Mouse (Mus musculus) megakaryocyte, adult 5-6 weeks (primary cell): ENCODE data around the gene Atg13. TPM values are rescaled to one million over a fixed set of nuclear protein-coding genes. Genes with fewer than 3 reads are reported as not detected.

ENCODE experiments used
- ATAC-seq: 2 replicates; pipeline ENCODE4 v1.8.0; 2016; ENCODE audit warnings: mild to moderate bottlenecking, inconsistent platforms; ENCODE audit not compliant: poor library complexity, severe bottlenecking
- total RNA-seq, 2 experiments: library from RNA; stranded (forward) in 1 of 2; stranded (reverse) in 1 of 2; fragments of 153-499, 151-499 nt in 1 of 2; fragments of 221-1000, 200-1000 nt in 1 of 2; gene quantifications; 2 replicates each; pipeline versions ENCODE4 v1.2.3 to v1.2.4; 2015 to 2017

Gene Atg13
- total RNA-seq, 2 experiments from 2014 or later, result 7.8 to 25.0 TPM

DNA sequence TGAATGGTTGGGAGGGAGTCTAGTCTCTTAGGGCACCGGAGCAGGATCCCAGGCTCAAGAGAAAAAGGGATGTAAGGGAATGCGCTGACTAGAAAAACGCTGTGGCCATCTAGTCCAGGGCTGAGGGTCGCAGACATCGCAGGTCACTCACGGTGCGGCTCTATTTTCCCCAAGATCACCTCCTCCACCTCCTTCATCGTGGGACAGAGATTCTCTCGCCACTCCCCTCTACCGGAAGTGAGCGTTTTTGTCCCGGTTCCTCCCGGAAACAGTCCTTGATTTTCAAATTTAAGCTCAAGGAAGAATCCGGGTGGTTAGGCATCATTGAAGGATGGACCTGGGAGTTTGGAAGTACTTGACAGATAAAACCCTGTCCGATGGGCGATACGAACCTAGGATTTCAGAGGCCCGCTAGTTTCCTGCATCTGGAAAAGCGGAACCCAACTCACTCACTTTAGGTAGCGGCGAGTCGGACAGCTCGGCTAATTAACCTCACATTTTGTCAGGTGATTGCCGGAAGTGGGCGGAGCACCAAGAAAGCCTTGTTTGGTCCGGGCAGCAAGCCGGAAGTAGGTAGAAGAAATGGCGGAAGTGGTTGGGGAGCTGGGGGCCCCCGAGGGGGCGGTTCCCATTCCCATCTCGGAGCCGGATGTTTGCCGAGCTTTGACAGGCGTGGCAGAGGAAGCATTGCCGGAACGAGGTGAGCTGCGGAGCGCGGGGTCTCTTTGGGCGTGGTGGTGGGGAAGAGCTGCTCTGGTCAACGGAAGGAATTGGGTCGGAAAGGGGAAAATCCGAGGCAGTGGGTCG is 60.6 kb downstream of the Atg13 start, which contains the start of the genes Zfp408 and Arhgap1:
Zfp408 (minus strand) TSS at position 239 of the 807 bp plus-strand sequence.
Arhgap1 (plus strand) TSS at position 308 of the 807 bp plus-strand sequence.
- ATAC-seq, result peak; percentile 89

- ATAC-seq, result no peak
These were observed 61.2 kb downstream of the Atg13 start for GRCm38 (mm10) chr2:91649152-91649551.

DNA sequence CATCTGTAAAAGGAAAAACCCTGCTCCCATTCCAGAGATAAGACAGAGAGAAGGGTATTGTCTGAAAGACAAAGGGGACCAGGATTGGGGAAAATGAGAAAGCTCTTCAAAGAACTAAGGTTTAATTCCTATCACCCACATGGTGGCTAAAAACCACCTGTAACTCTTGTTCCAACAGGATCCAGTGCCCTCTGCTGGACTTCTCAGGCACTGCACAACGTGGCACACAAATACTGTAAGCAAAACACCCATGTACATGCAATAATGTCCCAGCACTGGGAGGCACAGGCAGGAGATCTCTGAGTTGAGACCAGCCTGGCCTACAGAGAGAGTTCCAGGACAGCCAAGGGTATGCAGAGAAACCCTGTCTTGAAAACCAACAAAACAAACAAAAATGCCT is 63.6 kb downstream of the Atg13 start:
- no peak for ATAC-seq

GRCm38 (mm10) chr2:91645811-91646210 is 64.6 kb downstream of the Atg13 start:
- peak; percentile 34 for ATAC-seq

- ATAC-seq, result no peak
These were observed 65.0 kb downstream of the Atg13 start for GRCm38 (mm10) chr2:91645354-91645753.

DNA sequence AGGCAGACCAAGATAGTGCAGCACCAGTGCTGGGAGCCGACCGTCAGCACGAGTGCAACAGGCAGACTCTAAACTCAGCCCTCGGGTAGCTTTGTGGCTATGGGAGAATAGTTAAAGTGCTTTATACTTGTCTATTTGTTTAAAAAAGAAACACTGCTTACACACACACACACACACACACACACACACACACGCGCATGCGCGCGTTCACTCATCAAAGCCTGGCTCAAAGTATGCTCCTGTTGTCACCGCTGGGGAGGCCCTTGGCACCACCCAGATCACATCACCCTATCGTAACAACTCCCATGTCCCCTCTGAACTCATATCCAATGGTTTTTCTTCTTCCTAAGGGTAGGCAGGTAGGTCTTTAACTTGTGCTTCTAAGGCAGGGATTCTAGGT is 66.4 kb downstream of the Atg13 start:
- no peak for ATAC-seq

GRCm38 (mm10) chr2:91642825-91643415 is 67.5 kb downstream of the Atg13 start:
- no peak for ATAC-seq

DNA sequence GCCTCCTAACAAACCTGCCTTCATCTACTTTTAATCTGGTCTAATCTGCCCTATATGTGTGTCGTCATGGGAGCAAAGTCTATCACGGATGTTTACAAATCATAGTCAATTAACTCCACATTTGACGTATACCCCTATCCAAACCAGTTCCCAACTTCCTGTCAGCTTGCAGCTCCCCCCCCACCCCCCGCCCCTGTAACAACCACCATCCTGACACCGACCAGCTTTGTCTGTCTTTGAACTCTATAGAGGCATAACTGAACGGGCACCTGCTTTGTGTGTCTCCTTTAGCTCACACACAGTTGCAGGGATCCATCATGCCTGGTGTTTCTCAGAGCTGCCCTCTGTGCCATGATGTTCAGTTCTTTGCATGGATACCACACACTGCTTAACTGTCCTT is 71.4 kb downstream of the Atg13 start:
- ATAC-seq, result no peak

DNA sequence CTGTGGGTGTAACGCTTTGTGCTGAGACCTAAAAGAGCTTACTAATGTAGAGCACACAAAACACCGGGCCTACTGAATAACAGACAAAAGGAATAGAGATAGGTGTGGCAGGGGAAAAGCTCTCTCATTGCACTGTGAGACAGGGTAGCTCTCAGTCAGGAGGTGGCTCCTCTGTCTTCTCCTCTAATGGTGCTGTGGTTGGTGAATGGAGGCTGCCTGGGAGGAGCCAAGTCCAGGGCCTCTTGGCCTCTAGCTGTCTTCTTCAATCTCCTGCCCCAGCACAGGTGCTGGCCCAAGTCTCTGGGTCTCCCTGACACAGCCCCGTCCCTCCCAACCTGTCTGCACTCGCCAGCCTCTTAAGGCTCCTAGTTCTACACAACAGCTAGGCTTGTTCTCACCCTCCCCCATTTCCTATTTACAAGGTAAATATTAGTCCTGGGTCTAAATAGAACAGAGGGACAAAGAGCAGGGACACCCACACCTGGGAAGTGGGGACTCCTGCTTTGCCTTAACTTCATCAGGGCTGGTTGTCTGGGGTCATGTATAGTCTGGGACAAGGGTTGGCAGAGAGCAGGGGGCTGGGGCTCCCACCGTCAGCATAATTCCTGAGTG is 73.5 kb downstream of the Atg13 start:
- ATAC-seq, result no peak

DNA sequence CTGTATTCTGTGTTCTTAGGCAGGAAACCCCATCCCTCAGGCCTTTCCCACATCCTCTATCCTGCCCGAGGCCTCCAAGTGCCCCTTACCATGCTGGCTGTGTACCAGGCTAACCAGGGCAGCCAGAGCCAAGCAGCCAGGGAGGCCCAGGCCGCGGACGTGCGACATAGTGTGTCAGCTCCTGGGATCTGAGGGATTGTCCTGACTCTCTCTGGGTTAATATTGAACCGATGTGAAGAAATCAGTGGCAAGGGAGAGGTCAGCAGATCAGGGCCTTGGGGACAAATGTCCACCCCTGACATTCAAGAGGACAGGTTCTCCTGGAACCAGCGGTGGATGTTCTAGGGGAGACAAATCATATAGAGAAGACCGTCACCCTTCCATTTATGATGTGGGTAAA is 74.1 kb downstream of the Atg13 start, which contains the start of gene F2:
F2 (minus strand) TSS at position 186 of the 400 bp plus-strand sequence.
- no peak for ATAC-seq

DNA sequence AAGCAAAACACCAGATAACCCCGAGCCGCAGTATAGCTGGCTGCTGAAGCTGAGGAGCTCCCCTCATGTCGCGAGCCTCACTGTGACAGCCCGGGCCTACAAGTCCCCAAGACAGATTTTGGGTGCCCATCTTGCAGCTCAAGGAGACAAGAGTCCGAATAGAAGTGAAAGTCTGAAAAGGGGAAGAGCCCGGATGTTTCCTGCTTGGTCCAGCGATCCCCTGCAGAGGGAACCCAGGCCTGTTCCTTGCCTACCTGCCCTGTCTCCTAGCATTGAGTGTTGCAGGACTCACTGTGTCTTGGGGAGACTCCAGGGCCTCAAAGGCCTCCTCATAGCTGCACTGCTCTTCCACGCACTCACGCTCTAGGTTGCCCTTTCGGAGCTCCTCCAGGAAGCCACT is 74.9 kb downstream of the Atg13 start:
- peak; percentile 43; the same call in 1 of the 2 replicates for ATAC-seq

- peak; percentile 33; the same call in 1 of the 2 replicates for ATAC-seq
These were observed 75.5 kb downstream of the Atg13 start for GRCm38 (mm10) chr2:91634841-91635240.

DNA sequence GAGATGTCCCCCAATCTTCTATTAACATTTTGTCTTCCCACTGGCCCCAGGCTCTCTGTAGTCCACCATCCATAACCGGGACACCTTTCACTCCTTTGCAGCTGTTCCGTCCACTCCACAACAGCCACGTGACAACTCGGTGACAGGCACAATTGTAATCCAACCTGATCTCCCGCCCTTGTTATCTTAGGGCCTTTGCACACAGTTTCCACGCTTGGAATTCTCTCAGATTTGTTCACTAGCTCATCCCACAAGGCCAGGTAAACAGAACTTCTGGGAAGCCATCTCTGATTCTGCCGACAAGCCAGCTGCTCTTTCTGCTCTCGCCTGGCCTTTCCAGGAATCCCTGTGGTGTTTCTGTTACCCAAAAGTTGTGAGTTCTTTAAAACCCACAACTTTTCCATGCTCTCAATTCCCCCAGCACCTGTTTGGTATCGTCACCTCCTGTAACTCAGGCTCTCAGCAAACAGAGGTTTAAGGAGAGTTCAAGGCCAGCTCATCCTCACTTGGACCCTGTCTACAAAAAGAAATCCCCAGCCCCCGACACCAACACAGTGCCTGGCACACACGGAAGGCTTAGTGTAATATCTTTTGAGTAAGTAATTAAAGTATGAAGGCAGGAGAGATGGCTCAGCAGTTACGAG is 76.9 kb downstream of the Atg13 start:
- no peak for ATAC-seq

- ATAC-seq, result no peak
These were observed 78.1 kb downstream of the Atg13 start for GRCm38 (mm10) chr2:91632316-91632715.

- no peak for ATAC-seq
These were observed 78.5 kb downstream of the Atg13 start for GRCm38 (mm10) chr2:91631826-91632225.

GRCm38 (mm10) chr2:91630384-91630783 is 80.0 kb downstream of the Atg13 start:
- ATAC-seq, result no peak

DNA sequence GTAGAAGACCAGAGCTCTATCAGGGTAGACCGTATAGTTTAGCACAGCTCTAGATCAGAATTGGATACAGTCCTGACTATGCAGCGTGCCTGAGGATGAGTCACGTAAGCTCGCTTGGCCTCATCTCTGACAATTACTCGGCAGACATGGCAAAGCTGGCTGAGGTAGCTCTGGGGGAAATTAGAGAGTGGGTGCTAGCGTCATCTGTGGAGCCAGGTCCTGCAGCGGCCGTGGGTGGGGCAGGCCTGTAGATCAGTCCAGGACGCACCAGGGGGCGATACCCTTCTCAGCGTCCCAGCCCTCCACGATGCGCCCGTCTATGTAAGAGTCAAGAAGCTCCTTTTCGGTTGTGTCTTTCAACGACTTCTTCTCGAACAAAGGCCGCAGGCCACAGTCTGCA is 80.7 kb downstream of the Atg13 start:
- no peak for ATAC-seq

DNA sequence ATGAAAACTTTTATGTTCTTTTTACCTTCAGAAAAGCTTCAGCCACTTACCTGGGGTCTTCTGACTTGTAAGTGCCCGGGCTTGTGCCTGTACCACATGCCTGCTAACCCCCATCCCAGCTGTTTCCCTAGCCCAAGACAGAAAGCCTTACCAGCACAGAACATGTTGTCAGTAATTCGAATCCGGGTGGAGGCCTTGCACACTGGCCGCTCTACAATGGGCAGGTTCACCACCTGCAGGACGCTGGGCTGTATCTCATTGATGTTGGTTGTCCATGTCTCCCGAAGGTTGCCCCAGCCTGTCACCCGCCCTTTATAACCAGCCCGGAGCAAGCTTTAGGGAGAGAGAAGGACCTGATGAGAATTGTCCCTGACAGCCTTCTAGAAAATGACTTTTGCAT is 82.2 kb downstream of the Atg13 start:
- no peak for ATAC-seq

- no peak for ATAC-seq
These were observed 82.9 kb downstream of the Atg13 start for GRCm38 (mm10) chr2:91627486-91627885.
